14 mouse cellular contexts compared by ENCODE assay signal in genomic region chr17:30244651-30245307, GRCm38 (mm10).
A peak's percentile ranks its signal among the peaks of the same experiment; 100 is the strongest.
DNase-seq lines count a peak whose midpoint lies in the region; ATAC-seq and TF ChIP-seq lines count a peak whose summit lies in the region.
"Had no signal": no experiment of that assay in that cellular context is flagged by ENCODE, and none has a peak within 500 bp of the region (broad histone marks: within the 10 kb centered on the region; RNA-seq: fewer than 3 reads in every experiment).

No protein-coding gene starts in this region.

- no peaks in the 10 kb centered on the region for H3K27me3 ChIP-seq in heart, postnatal 0 days (ENCODE audit: control insufficient read depth, insufficient read depth, low read length)
- H3K27me3 ChIP-seq in limb, embryonic 13.5 days, result no peaks in the 10 kb centered on the region

- no peak overlapping the region for H3K4me3 ChIP-seq in heart, postnatal 0 days (ENCODE audit: low read depth, low read length)
- no peak overlapping the region for H3K4me3 ChIP-seq in limb, embryonic 13.5 days
- H3K4me3 ChIP-seq: left cerebral cortex, adult 2 months had no signal

- TF ChIP-seq EP300 in heart, postnatal 0 days (IDR thresholded peaks at IDR 0.05; ENCODE audit: low read depth), result no peak

- peak; percentile 72; the same call in 1 of the 2 replicates for ATAC-seq in frontal cortex, adult (ENCODE audit: low TSS enrichment)
- peak; percentile 61; the same call in 1 of the 2 replicates for ATAC-seq in heart, postnatal 0 days (ENCODE audit: insufficient read depth, low read depth)
- ATAC-seq in limb, embryonic 13.5 days (ENCODE audit: low FRiP score, low read depth), result peak; percentile 78
- ATAC-seq: forebrain, embryonic 14.5 days had no signal

- no peaks in the 10 kb centered on the region for H3K36me3 ChIP-seq in heart, postnatal 0 days (replicated peaks; ENCODE audit: control insufficient read depth, insufficient read depth, low read length)
- H3K36me3 ChIP-seq in limb, embryonic 13.5 days, result no peaks in the 10 kb centered on the region

- H3K9me3 ChIP-seq in heart, postnatal 0 days (replicated peaks; ENCODE audit: control insufficient read depth, low read length), result no peaks in the 10 kb centered on the region
- H3K9me3 ChIP-seq in limb, embryonic 13.5 days, result no peaks in the 10 kb centered on the region
- H3K9me3 ChIP-seq: G1E had no signal

- no peak overlapping the region for H3K4me2 ChIP-seq in heart, postnatal 0 days (ENCODE audit: low read depth, low read length)
- H3K4me2 ChIP-seq in limb, embryonic 13.5 days (replicated peaks), result peak overlapping the region; percentile 35

- no peak for TF ChIP-seq CTCF in heart, postnatal 0 days (IDR thresholded peaks at IDR 0.05; ENCODE audit: low read depth)

- H3K9ac ChIP-seq in heart, postnatal 0 days (replicated peaks; ENCODE audit: low read depth, low read length), result no peak overlapping the region
- no peak overlapping the region for H3K9ac ChIP-seq in limb, embryonic 13.5 days
- H3K9ac ChIP-seq: liver, embryonic 14.5 days had no signal

- peaks cover 44% of the 10 kb centered on the region for H3K4me1 ChIP-seq in heart, postnatal 0 days (ENCODE audit: control insufficient read depth, insufficient read depth)
- H3K4me1 ChIP-seq in limb, embryonic 13.5 days, result peaks cover 61% of the 10 kb centered on the region

- no peak for DNase-seq in frontal cortex, postnatal 25 days (ENCODE audit: low spot score in 2 of 2)
- peak; percentile 44 for DNase-seq in brain, adult 2 months (ENCODE audit: low read depth, low spot score)
- DNase-seq in heart, postnatal 0 days (ENCODE audit: low spot score), result peak; percentile 43
- DNase-seq in adrenal gland, postnatal 36 days, result no peak
- no peak for DNase-seq in lung, postnatal 10 days
- DNase-seq in cerebellum, adult 8-10 months, result no peak
- DNase-seq: kidney, postnatal 25 days; thymus, adult 2 months had no signal

- WGBS in heart, postnatal 0 days, result 25% methylated on average over 14 of the region's 14 CpGs
- 49% methylated on average over 14 of the region's 14 CpGs for WGBS in limb, embryonic 13.5 days

- H3K27ac ChIP-seq in heart, postnatal 0 days (ENCODE audit: low read depth), result peak overlapping the region; percentile 75
- H3K27ac ChIP-seq in limb, embryonic 13.5 days, result peak overlapping the region; percentile 44; the same call in 1 of the 2 replicates
- H3K27ac ChIP-seq: left cerebral cortex, adult 2 months; liver, embryonic 14.5 days had no signal

Comparison
In these comparisons a context has a peak if more than half of its experiments do, and no peak if none do; other contexts are left out.
1. DNase-seq: peak in brain, adult 2 months (single experiment) and heart, postnatal 0 days (single experiment); none in frontal cortex, postnatal 25 days (0 of 2), adrenal gland, postnatal 36 days (0 of 2), lung, postnatal 10 days (single experiment) and cerebellum, adult 8-10 months (single experiment).
2. Peak in every context shown above with its lines, with median percentiles within 50 percentile points of each other: ATAC-seq.